Mouse (Mus musculus): ENCODE data around the gene Calr.

Gene Calr

DNA sequence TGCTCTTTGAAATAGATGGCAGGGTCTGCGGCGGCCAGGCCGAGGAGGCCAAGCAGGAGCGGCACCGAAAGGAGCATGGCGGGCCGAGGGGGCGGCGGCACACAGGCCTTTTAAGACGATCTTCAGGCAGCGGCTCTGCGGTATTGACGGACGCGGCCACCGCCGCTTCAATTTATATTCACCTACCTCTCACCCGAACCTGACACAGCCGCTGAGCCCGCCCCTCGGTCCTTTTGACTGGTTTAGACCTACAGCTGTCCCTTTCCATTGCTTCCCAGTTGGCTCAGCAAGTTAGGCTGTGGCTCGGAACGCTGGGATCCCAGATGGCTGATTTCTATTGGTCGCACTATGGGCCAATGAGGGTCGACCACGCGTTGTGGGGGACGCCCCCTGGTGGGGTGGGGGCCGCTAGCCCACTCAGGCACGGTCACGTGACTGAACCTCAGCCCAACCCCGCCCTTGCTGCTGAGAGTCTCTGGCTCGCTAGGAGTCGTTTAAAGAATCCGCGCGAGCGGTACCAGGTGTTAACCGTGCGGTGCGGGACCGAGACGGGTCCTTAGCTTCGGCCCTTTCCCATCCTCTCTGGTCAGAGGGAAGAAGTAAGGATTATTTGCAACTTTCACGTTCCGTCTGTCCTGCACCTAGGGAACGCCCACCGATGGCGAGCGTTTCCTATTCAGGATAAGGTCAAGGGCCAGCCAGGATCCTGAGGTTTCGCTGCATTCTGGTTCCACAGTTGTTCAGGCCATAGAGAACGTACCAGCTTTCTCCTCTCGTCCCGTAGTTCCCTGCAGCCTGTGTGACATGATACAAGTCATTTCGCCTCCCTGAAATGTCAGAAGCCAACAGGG is at the start of gene Calr:
Calr (minus strand) TSS at position 213 of the 851 bp plus-strand sequence.
- peak; percentile 100 for DNase-seq

DNA sequence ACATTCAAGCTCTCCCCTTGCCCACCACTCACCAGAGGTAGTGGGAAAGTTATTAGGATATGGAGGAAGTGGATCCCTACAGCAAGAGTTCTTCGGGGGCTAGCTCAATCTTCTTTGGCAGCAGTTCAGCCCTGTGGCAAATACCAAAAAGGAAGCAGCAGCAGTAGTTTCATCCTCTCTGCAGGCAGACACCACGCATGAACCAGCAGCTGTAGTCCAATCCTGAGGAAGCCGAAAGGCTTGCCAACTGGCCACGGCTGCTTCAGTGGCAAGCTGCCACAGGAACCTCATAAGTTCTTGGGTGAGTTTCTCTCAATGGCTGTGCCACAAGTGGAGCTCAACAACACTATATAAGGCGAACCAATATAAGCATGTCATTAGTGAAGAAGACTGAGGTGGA is 49.2 kb upstream of the Calr start:
- no peak for DNase-seq

DNA sequence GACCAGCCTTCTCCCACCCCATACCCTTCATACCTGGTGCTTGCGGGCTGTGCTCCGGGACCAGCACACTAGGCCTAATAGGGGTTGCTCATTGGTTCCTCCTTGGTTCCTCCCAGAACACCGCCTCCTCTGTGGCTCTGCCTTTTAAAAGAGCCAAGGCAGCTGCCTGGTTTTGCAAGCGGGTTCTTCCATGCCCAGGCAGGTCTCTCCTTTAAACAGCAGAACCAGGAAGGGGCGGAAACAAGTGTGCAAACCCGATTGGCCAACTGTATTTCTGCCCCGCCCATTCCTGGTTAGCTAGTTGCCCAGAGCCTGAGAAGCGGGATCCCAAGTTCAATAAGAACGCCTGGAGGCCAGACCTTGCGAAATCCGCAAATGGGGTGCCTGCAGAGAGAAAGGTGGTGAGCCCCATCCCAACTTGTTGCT is 47.0 kb upstream of the Calr start, which contains the start of gene Gcdh:
Gcdh (minus strand) TSS at position 213 of the 426 bp plus-strand sequence.
- peak; percentile 95 for DNase-seq

DNA sequence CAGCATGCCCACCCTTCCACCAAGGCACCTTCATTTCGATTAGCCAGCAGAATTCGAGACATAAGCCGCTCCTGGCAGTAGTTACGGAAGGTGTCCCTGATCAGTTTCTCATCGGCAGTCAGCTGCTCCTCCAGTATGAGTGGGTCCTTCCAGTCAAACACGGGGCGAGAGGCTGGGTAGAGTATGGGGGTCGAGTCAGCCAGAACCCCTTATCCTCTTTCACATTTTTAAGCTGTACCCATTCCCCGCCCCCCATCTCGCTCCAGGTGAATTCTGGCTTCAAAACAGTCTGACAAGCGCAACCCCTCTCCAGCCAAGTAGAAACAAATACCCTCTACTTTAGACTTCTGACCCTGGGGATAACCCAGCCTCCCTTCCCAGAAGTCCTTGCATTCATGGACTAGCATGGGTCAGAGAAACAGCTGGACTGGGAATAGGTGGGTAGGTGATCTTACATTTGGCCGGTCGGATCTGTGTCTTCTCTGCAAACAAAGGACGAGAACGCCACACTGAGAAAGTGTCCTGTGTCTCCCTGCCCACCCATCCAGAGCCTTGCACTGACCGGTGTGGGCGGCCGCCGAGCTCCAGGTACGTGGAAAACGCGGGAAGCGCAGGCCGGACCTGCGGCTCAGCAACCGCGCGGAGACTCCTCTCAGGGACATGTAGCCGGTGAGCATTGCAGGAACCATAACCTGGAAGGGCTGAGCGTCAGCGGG is 46.4 kb upstream of the Calr start:
- DNase-seq = no peak

DNA sequence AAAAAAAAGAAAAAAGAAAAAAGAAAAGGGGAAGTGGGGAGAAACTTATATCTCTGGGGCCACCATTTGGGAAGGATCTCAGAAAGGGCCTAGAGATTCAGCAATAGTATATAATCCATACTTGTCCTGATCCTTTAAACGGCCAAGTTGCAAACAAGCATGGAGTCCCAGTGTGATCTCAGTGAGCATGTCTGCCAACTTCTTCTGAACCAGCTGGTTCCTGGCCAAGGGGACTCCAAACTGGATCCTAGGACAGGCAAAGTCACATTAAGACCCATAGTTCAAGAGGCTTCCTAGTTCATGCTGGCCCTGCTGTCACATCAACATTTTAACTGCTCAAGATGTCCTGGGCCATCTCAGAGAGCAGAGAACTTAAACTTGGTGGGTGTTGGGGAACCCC is 42.4 kb upstream of the Calr start:
- no peak for DNase-seq

DNA sequence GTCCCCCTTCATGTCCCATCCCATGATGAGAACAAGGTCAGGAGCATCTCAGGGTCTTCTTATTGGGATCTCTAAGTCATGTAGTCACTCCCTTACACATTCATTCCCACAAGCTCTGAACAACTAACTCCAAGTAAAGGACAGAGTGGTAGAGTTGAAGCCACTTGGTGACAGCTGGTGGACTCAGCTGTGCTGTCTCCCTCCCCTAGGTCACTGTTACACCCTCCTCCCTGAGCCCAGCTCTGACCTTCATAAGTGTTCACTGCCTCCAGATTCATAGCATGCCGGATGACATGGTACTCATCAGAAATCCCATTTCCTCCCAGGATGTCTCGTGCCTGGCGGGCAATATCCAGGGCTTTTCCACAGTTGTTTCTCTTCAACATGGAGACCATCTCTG is 41.5 kb upstream of the Calr start:
- DNase-seq = no peak

DNA sequence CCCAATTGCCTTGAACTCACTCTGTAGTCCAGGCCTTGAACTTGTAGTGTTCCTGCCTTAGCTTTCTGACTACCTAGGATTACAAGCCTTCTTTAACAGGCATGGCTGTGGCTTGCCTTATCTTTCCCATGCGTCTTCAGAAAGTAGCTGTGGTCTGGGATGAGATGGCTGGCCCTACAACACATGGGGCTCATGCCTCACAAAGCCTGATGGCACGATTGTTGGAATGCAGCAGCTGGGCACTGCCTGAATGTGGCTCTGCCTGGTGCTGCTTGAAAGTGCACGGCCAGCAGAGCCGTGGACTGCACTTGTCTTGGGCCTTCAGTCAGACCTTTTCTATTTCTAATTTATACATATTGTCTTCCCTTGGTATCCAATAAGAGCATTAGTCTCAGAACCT is 38.0 kb upstream of the Calr start:
- DNase-seq = no peak

DNA sequence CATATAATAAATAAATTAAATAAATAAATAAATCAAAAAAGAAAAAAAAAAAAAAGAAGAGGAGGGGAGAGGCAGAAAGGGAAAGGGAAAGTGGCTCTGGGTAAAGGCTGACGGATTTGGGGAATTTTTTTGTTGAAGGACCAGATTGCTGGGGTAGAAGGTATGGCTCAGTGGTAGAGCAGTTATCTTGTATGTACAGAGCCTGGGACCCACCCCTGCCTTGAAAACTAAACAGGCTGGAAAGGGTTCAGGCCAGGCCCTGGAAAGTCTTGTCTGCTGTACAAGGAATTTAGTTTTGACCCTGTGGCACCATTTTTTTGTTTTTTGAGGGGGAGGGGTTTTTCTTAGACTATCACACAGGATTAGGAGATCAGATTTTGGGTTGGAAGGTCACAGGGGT is 32.2 kb upstream of the Calr start:
- no peak for DNase-seq

DNA sequence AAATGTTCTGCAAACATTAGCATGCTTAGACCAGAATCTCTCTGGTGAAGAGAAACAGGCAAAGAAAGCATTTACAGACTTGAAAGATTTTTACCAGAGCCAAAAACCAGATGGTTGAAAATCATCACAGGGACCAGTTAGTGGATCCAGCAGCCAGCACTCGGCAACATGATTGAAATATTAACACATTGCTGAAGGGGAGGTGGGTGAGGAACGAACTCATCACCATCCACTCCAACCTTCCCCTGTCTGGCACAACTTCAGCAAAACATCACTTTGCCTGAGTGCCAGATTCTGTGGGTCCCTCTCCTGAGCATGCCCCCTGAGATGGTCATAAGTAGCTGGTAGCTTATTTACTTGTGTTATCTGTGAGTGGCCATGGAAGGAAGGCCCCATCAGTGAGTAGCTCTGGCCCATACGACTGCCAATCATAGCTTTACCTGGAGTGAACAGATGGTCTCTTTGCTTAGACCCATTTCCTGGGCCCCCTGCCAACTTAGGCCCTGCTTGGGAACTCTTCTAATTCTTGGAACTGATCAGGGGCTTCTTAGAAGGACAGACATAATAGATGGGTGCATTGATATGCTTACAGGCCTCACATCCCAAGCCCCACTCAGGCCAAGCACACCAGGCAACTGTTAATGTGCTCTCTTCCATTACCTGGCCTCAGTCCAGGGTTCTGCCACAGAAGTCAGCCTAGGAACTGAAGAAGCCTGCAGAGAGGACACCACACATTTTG is 30.7 kb upstream of the Calr start:
- DNase-seq = peak; percentile 86

DNA sequence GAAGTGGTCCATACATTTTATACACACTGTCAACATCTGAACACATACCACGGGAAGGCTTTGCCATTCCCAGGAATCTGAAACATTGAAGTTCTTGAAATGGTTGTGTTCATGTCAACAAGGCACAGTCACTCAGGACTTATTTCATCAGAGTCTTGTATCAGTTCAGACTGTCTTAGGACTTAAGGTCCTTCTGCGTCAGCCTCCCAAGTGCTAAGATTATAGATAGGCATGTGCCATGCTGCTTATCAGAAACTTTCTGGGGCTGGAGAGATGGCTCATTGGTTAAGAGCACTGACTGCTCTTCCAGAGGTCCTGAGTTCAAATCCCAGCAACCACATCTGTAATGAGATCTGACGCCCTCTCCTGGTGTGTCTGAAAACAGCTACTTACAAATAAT is 27.6 kb upstream of the Calr start:
- DNase-seq = no peak

DNA sequence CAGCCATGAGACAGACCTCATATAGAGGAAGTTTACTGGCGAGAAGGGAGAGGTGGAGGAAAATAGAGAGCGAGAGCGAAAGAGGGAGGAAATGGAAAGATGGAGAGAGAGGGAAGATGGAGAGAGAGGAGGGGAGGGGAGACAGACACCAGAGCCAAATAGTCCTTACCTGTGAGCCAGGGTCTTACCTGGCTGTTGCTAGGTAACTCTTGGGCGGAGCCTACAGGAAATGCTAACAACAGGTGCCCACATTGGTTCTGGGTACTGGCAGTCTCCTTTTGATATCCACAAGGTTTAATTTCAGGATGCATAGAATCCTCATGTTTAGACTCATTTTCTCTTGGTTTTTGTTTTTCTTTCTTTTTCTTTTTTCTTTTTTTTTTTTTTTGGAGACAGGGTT is 26.3 kb upstream of the Calr start:
- no peak for DNase-seq

DNA sequence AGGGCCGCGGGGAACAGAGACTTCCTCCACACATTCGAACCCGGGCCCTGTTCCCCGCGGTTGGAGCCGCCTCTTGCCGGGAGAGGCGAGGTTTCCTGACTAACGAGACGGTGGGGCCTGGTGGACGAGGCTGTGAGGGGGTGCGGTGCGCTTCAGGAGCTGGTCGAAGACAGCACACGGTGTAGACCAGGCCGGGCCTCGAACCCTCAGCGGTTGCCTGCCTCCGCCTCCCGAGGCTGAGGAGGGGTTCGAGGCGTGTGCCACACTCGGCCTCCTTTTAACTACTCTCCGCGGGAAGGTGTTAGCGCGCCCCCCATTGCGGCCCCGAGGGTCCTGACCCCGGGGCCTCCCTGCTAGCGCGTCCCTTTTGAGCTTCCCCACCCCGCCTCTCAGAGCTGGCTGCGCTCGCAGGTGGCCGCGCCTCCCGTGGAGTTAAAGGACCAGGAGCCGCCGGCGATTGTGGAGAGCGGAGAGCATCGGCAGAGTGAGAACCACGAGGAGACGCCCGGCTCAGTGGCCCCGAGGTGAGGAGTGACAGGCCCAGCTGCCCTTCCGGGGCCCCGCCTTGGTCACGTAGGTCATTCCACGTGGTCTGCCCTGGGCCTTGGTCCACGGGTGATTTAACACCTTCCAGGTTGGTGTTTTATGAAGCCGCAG is 25.7 kb upstream of the Calr start:
- DNase-seq = no peak

DNA sequence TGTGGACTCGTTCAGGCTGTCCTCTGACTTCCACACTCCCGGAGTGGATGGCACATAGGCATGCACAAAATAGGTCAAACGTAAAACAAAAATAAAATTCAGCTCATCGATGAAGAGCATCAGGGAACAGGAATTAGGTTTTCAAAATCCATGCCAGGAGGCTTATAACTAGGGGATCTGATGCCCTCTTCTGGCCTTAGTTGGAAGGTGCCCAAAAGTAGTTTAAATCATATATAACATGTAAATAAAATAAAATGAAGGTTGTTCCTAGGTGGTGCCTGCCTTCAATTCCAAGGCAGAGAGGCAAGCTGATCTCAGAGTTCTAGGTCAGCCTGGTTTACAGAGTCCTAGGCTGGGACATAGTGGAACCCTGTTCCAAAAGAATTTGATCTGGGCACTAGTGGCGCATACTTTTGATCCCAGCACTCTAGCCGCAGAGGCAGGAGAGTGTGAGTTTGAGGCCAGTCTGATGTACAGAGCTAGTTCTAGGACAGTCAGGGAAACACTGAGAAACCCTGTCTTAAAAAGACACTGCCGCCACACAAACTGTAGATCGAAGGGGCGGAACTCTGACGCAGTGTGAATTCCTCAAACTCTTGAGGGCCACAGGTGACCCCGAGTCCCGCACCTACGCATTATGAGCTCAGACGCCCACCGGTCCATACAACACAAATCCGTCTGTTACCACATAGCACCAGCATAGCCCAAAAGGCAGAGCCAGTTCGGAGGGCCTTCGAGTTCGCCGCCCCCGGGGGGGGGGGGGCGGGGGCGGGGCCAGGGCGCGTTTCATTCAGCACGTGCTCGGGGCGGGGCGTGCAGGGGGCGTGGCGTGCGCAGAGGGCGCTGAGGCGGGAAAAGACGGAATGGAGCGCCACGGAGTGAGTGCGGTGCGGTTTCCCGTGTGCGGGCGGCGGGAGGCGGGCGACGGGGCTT is 24.9 kb upstream of the Calr start, which contains the start of gene Syce2:
Syce2 (plus strand) TSS at position 736 of the 933 bp plus-strand sequence.
- peak; percentile 71 for DNase-seq

DNA sequence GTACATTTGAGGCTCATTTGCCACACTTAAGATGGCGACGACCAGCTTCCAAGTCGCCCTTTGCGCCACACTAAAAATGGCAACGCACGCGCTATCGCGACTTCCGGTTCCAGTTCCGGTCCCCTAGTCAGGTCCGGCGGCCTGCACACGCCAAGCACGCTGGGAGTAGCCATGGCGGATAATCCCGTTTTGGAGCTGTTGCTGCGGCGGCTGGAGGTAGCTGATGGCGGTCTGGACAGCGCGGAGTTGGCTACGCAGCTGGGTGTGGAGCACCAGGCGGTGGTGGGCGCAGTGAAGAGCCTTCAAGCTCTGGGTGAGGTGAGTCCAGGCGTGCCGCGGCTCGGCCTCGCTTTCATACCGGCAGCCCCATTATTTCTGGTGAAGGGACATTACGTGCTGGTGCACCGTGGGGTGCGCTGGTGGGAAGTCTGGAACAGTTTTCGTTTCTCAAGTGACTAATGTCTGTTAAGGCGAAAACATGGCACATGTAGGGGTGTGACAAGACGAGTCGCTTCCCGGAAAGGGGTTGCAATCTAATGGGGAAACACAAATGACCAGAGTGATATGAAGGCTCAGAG is 10.2 kb upstream of the Calr start, which contains the start of gene Farsa:
Farsa (plus strand) TSS at position 126 of the 578 bp plus-strand sequence.
- DNase-seq = peak; percentile 93

DNA sequence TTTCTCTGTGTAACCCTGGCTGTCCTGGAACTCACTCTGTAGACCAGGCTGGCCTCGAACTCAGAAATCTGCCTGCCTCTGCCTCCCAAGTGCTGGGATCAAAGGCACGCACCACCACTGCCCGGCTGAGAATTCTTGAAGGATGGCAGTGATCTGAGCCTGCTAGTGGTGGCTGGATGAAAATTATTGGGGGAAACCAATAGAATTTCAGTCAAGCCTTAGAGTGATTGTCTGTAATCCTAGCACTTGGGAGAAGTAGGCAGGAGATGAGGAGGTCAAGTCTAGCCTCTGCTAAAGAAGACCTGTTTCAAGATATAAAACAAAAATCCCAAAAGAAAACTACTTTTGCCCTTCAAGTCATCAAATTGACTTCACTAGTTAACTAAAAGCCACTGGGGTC is 9.7 kb upstream of the Calr start:
- no peak for DNase-seq

DNA sequence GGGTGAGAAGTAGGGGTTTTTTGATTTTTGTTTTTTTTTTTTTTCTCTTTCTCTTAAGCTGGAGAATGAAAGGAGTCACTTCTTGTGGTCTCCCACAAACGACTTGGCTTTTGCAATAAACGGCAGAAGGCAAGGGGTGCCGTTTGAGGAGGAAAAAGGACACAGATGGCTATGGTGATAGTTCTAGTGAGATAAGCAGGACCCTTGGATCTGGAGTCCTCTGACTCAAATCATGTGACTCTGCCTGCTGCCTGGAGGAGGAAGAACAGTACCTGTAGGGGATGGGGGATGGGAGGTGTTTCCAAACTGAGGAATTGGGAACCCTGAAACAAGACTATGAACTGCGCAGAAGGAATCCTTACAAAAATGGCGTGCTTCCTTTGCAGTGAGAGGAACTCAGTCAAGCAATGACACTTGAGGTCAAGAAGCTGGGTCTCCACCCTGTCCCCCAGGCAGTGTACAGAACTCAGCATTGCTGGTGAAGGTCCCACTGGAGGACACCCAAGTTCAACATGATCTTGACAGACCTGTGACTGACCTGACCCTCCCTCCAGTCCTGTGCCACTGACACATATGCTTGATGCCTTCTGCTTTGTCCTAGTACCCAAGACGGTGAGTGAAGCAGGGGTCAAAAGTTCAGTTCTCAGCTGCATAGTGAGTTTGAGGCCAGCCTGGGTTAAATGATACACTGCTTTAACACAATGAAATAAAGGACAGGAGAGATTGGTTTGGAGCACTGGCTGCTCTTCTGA is 1.1 kb upstream of the Calr start:
- peak; percentile 66 for DNase-seq

DNA sequence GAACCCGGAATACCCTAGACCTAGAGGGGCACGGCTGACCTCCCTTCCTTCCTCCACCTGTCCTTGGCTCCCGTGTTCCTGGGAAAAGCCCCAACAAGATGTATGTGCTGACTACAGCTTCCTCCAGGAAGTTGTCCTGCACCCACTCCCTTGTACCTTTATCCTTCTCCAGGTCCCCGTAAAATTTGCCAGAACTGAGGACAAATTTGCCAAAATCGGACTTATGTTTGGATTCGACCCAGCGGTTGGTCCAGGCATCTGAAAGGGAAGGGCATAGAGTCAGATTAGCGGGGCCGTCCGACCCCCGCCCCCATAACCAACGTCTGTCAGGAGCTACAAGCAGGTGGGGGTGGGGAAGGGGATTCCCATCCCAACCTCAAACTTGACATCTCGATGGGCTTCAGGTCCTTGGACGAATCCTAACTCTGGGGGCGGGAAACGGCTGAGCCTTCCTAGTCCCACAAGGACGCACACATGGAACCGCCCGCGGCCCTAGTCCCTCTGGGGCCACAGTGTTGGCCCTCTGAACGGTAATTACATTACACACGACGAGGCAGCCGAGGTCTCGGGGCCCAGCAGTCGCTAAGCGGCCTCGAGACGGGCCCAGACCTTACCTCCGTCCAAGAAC is 526 bp downstream of the Calr start:
- DNase-seq = peak; percentile 73

DNA sequence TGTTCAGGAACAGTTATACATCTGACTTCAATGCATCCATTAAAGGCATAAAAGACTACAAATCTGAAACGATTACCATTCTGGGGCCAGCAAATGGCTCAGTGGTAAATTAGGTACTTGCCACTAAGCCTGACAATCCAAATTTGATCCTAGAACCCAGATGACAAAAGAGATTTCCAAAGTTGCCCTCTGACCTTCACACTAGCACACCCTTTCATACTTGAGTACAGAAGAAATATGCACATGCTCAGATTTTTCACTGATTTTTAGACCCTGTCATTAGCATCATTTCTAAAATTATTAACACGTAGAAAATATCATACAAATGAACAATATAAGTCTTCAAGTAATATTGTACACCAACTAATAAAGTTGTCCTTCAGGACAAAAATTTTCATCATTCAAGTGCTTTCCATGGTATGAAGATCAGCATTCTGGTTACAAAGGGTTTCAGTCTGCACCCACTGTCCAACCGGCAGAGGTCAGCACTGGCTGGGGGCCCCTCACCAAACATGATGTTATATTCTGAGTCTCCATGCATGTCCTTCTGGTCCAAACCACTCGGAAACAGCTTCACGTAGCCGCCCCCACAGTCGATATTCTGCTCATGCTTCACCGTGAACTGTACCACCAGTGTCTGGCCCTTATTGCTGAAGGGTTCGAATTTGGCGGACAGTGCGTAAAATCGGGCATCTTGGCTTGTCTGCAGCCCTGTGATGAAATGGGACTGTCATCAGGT is 1.2 kb downstream of the Calr start:
- peak; percentile 67 for DNase-seq

DNA sequence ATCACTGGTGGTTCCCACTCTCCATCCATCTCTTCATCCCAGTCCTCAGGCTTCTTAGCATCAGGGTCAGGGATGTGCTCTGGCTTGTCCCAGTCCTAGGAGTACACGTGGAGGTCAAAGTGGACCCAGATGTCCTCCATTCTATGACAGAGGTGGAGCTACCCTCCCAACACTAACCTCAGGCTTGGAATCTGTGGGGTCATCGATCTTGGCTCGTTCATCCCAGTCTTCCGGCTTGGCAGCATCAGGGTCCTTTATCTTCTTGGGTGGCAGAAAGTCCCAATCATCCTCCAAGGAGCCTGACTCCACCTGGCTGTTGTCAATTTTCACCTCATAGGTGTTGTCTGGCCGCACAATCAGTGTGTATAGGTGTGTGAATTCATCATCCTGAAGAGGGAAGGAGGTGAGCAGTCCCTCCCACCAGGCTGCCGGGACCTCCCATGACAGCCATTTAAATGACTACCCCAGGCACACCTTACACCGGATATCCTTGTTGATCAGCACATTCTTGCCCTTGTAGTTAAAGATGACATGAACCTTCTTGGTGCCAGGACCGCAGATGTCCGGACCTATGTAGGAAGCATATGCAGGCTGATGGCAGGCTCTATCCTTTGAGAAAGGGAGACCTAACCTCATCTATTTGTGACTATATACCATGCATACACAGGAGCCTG is 2.2 kb downstream of the Calr start:
- DNase-seq = no peak

All from cerebellum, adult 9-10 months (tissue).